Mouse (Mus musculus): ENCODE data around the gene Pramel7. TPM values are rescaled to one million over a fixed set of nuclear protein-coding genes. Genes with fewer than 3 reads are reported as not detected.
"Not testable (repeated sequence)": the region's sequence is repeated elsewhere in the genome, so short reads cannot be mapped to it uniquely, and the experiment has no call there.

Pramel7 gene
- not detected in 2 replicates for total RNA-seq (2017)

- ATAC-seq (replicated peaks; ENCODE audit: low read depth, poor library complexity, severe bottlenecking) = not testable (repeated sequence)
Observed at GRCm38 (mm10) chr2:87496993-87497392, at the start of gene Pramel7. Gene Pramel7, minus strand, starts transcription at chr2:87497093.

DNA sequence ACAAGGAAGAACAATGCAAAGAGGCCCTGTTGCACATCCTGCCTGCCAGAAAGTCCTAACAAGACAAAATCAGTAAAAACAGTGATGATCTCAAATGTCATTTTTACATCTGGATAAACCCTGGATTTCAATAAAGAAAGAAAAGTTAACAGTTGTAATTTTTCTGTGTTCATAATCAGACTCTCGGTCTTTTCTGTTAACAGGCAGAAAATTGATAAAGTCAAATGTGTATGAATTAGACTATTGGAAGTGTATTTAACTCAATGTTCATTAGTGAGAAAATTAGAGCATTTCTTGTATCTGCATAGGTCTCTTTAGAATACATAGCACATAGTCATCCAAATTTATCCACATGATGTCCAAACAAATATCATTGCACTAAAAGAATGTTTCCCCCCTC lies 48.5 kb upstream of the Pramel7 start, which contains the start of gene Olfr1128:
Gene Olfr1128 (minus strand): TSS at position 101 of the 400 bp plus-strand sequence.
- no peak for ATAC-seq (replicated peaks; ENCODE audit: low read depth, poor library complexity, severe bottlenecking)

DNA sequence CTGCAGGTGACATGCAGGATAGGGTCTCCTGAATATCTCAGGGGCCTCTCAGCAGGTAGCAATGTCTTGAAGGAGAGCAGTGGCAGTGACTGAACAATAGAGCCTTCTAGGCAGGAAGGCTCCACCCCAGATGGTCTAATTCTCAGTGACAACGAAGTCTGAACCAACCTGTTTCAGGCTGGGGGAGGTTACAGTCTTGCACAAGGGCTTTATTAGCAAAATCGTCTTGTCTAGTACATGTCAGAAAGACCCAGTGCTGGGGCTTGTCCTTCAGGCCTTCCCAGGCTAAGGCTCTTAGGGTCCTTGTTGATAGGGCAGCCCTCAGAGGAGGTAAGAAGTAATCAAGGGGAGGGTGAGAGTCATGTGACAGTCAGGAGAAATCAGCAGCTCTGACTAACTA lies 37.9 kb upstream of the Pramel7 start:
- no peak for ATAC-seq (replicated peaks; ENCODE audit: low read depth, poor library complexity, severe bottlenecking)

- no peak for ATAC-seq (replicated peaks; ENCODE audit: low read depth, poor library complexity, severe bottlenecking)
Observed at GRCm38 (mm10) chr2:87531496-87531895, 34.6 kb upstream of the Pramel7 start, which contains the start of gene Olfr153. Gene Olfr153, plus strand, starts transcription at chr2:87531796.

- ATAC-seq (replicated peaks; ENCODE audit: low read depth, poor library complexity, severe bottlenecking) = not testable (repeated sequence)
Observed at GRCm38 (mm10) chr2:87525899-87526616, 29.2 kb upstream of the Pramel7 start.

- ATAC-seq (replicated peaks; ENCODE audit: low read depth, poor library complexity, severe bottlenecking) = no peak
Observed at GRCm38 (mm10) chr2:87520651-87521050, 23.8 kb upstream of the Pramel7 start.

GRCm38 (mm10) chr2:87516581-87516980 lies 19.7 kb upstream of the Pramel7 start:
- ATAC-seq (replicated peaks; ENCODE audit: low read depth, poor library complexity, severe bottlenecking) = no peak

DNA sequence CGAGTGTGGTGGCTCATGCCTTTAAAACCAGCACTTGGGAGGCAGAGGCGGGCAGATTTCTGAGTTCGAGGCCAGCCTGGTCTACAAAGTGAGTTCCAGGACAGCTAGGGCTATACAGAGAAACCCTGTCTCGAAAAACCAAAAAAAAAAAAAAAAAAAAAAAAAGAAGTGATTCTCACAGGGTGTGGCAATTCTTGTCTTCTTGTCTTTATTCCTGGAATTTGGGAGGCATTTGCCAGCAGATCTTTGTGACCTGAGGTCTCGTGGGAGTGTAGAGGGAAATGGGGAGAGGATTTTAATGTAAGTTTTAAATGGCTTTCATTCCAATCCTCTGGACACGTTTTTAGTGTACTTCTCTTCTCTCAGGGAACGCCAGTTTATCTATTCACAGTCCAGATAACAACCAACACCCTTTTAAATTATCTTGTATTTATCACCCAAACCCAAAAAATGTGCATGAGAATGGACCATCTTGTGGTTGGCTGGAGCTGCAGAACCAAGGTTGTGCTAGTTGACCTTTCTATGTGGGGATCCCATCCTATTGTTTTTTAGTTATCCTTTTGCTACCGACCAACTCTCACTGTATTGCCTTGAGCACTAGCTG lies 18.7 kb upstream of the Pramel7 start:
- ATAC-seq (replicated peaks; ENCODE audit: low read depth, poor library complexity, severe bottlenecking) = no peak

- no peak for ATAC-seq (replicated peaks; ENCODE audit: low read depth, poor library complexity, severe bottlenecking)
Observed at GRCm38 (mm10) chr2:87515046-87515445, 18.2 kb upstream of the Pramel7 start.

- no peak for ATAC-seq (replicated peaks; ENCODE audit: low read depth, poor library complexity, severe bottlenecking)
Observed at GRCm38 (mm10) chr2:87506265-87506664, 9.4 kb upstream of the Pramel7 start, which contains the start of gene Pramel6. Gene Pramel6, plus strand, starts transcription at chr2:87506565.

DNA sequence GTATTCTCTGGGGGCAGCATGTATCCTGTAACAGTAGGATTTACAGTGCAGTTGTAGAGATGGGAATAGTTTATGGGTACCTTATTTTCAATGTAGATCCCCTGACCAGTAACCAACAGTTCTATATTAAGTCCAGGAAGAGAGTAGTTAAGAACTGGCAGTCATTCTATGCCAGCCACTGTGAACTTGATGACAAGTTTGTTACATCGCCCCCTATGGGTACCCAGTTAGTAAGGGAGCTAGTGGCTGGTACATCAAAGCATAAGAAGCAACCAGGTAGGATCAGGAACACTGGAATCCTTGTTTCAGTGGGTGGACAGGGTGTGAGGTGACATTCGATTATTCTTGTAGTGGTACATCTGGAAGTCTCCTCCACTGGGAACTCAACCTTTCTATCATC lies 14.6 kb downstream of the Pramel7 start:
- no peak for ATAC-seq (replicated peaks; ENCODE audit: low read depth, poor library complexity, severe bottlenecking)

DNA sequence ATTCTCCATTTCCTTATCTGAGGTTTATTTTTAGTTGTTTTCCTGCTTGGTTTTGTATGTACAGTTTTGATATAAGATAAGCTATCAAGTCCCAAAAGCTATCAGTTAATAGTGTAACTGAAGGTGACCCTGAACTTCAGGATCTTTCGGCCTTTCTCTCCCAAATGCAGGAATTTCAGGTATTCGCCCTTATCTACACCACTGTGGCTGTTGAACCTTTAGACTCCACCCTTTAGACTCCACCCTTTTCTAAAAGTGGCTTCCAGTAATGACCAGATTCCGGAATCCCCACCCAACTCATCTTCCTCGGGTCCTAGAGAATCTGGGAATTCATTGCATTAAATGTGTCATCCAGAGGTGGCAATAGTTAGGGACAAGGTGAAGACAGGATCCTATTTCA lies 15.7 kb downstream of the Pramel7 start:
- ATAC-seq (replicated peaks; ENCODE audit: low read depth, poor library complexity, severe bottlenecking) = no peak

- no peak for ATAC-seq (replicated peaks; ENCODE audit: low read depth, poor library complexity, severe bottlenecking)
Observed at GRCm38 (mm10) chr2:87480207-87480606, 16.7 kb downstream of the Pramel7 start.

- ATAC-seq (replicated peaks; ENCODE audit: low read depth, poor library complexity, severe bottlenecking) = no peak
Observed at GRCm38 (mm10) chr2:87461769-87462168, 35.1 kb downstream of the Pramel7 start.

- no peak for ATAC-seq (replicated peaks; ENCODE audit: low read depth, poor library complexity, severe bottlenecking)
Observed at GRCm38 (mm10) chr2:87453662-87454061, 43.2 kb downstream of the Pramel7 start, which contains the start of gene Olfr1126. Gene Olfr1126, plus strand, starts transcription at chr2:87453962.

Other genes with a start within 250 kb of the Pramel7 start
- not detected in 2 replicates for gene Olfr1115, start 249.1 kb downstream of the Pramel7 start, total RNA-seq (2017)
- not detected in 2 replicates for gene Olfr1116, start 229.6 kb downstream of the Pramel7 start, total RNA-seq (2017)
- gene Olfr1118, start 189.5 kb downstream of the Pramel7 start, total RNA-seq (2017) = not detected in 2 replicates
- gene Olfr1120, start 142.3 kb downstream of the Pramel7 start, total RNA-seq (2017) = not detected in 2 replicates
- gene Olfr1121, start 127.2 kb downstream of the Pramel7 start, total RNA-seq (2017) = not detected in 2 replicates
- not detected in 2 replicates for gene Olfr1122, start 111.2 kb downstream of the Pramel7 start, total RNA-seq (2017)
- not detected in 2 replicates for gene Olfr1123, start 80.5 kb downstream of the Pramel7 start, total RNA-seq (2017)
- not detected in 2 replicates for gene Olfr1124, start 66.8 kb downstream of the Pramel7 start, total RNA-seq (2017)
- not detected in 2 replicates for gene Olfr1126, start 43.1 kb downstream of the Pramel7 start, total RNA-seq (2017)
- not detected in 2 replicates for gene Pramel6, start 9.5 kb upstream of the Pramel7 start, total RNA-seq (2017)
- not detected in 2 replicates for gene Olfr153, start 34.7 kb upstream of the Pramel7 start, total RNA-seq (2017)
- not detected in 2 replicates for gene Olfr1128, start 48.4 kb upstream of the Pramel7 start, total RNA-seq (2017)
- gene Olfr1129, start 76.8 kb upstream of the Pramel7 start, total RNA-seq (2017) = not detected in 2 replicates
- gene Olfr1130, start 109.1 kb upstream of the Pramel7 start, total RNA-seq (2017) = not detected in 2 replicates
- not detected in 2 replicates for gene Olfr1131, start 130.0 kb upstream of the Pramel7 start, total RNA-seq (2017)
- gene Olfr1132, start 140.4 kb upstream of the Pramel7 start, total RNA-seq (2017) = not detected in 2 replicates
- gene Olfr1133, start 150.3 kb upstream of the Pramel7 start, total RNA-seq (2017) = not detected in 2 replicates
- gene Olfr1134, start 161.4 kb upstream of the Pramel7 start, total RNA-seq (2017) = not detected in 2 replicates
- gene Olfr1135, start 176.6 kb upstream of the Pramel7 start, total RNA-seq (2017) = not detected in 2 replicates
- not detected in 2 replicates for gene Olfr1136, start 196.9 kb upstream of the Pramel7 start, total RNA-seq (2017)
- not detected in 2 replicates for gene Olfr1137, start 216.1 kb upstream of the Pramel7 start, total RNA-seq (2017)
- not detected in 2 replicates for gene Olfr1138, start 242.9 kb upstream of the Pramel7 start, total RNA-seq (2017)
- gene Olfr1140, start 246.7 kb upstream of the Pramel7 start, total RNA-seq (2017) = not detected in 2 replicates

Measured in common myeloid progenitor, adult 5-6 weeks (primary cell).